Mouse (Mus musculus) liver, embryonic 13.5 days (tissue): ENCODE measurements around the gene Patl2. TPM values are rescaled to one million over a fixed set of nuclear protein-coding genes. Genes with fewer than 3 reads are reported as not detected.
A peak's percentile ranks its signal among the peaks of the same experiment; 100 is the strongest.

Experiments used
- ATAC-seq: fragments of 200-750 bp; cut with Nextera tagmentation; 2 replicates; pipeline ENCODE4 v1.8.0; 2017; ENCODE audit warnings: low read depth, mild to moderate bottlenecking, moderate number of reproducible peaks, moderate library complexity
- DNase-seq: peaks from one replicate; pipeline ENCODE4 v3.0.0; 2022
- H3K27ac ChIP-seq: fragments of 300-500 bp; sonication (generic); 2 replicates; pipeline ENCODE4 v1.5.1; 2015; ENCODE audit warnings: moderate library complexity, mild to moderate bottlenecking, inconsistent platforms
- H3K27me3 ChIP-seq: fragments of 300-500 bp; sonication (generic); 2 replicates; pipeline ENCODE4 v1.6.1; 2015; ENCODE audit warnings: mild to moderate bottlenecking, inconsistent platforms
- H3K36me3 ChIP-seq: fragments of 300-500 bp; sonication (generic); 2 replicates; pipeline ENCODE4 v1.6.1; 2015; ENCODE audit warnings: mild to moderate bottlenecking, inconsistent platforms
- H3K4me1 ChIP-seq: fragments of 300-500 bp; sonication (generic); replicated peaks from 2 replicates; pipeline ENCODE4 v1.6.1; 2015; ENCODE audit warnings: inconsistent platforms
- H3K4me2 ChIP-seq: fragments of 300-500 bp; sonication (generic); 2 replicates; pipeline ENCODE4 v1.6.1; 2015; ENCODE audit warnings: inconsistent platforms, mild to moderate bottlenecking, moderate library complexity
- H3K4me3 ChIP-seq: fragments of 300-500 bp; sonication (generic); replicated peaks from 2 replicates; pipeline ENCODE4 v1.5.1; 2015; ENCODE audit warnings: mild to moderate bottlenecking, inconsistent platforms
- H3K9ac ChIP-seq: fragments of 300-500 bp; sonication (generic); 2 replicates; pipeline ENCODE4 v1.6.1; 2015; ENCODE audit warnings: mild to moderate bottlenecking, inconsistent platforms
- H3K9me3 ChIP-seq: fragments of 300-500 bp; sonication (generic); replicated peaks from 2 replicates; pipeline ENCODE4 v1.6.1; 2016; ENCODE audit warnings: inconsistent platforms
- WGBS: fragments of 180-500 bp; shearing (Covaris S2); methylation state at CpG from one replicate; pipeline ENCODE4 v1.1.7; 2015; ENCODE audit not compliant: insufficient replicate concordance; 5-methylcytosine and 5-hydroxymethylcytosine counted together
- polyA plus RNA-seq: library from polyadenylated mRNA; unstranded; fragments of >200 nt; fragmentation: Nextera tagmentation; extraction: Ambion mirVana; gene quantifications from 2 replicates; pipeline ENCODE4 v1.2.1, GENCODE M21; 2015

The Patl2 gene
- 0.06 TPM in 2 replicates for polyA plus RNA-seq

GRCm38 (mm10) chr2:122186106-122186505 is at the start of gene Patl2, which contains the start of gene Terb2:
Patl2 (minus strand) TSS chr2:122186189.
Terb2 (plus strand) TSS chr2:122186272.
- Histone ChIP-seq H3K27ac (no peak within 1 kb of the TSS), H3K27me3 (no peaks in the 10 kb centered on the region), H3K4me3 (no peak within 1 kb of the TSS), H3K9ac (no peak within 1 kb of the TSS), H3K9me3 (no peaks in the 10 kb centered on the region), H3K4me2 (no peak within 1 kb of the TSS), H3K36me3 (no peaks in the 10 kb centered on the region), H3K4me1 (peaks cover 4% of the 10 kb centered on the region)
- DNase-seq (no peak), ATAC-seq (no peak)
- 73% methylated on average over 17 of the region's 17 CpGs for WGBS

GRCm38 (mm10) chr2:122235425-122235824 is 49.4 kb upstream of the Patl2 start:
- peak; percentile 27 for ATAC-seq
- Histone ChIP-seq H3K27me3 (no peaks in the 10 kb centered on the region), H3K4me1 (peaks cover 63% of the 10 kb centered on the region), H3K36me3 (no peaks in the 10 kb centered on the region), H3K4me2 (peak overlapping the region; percentile 86), H3K9me3 (no peaks in the 10 kb centered on the region), H3K9ac (peak overlapping the region; percentile 85), H3K4me3 (peak overlapping the region; percentile 76), H3K27ac (peak overlapping the region; percentile 90)
- DNase-seq = peak; percentile 28
- WGBS = 25% methylated on average over 2 of the region's 2 CpGs

DNA sequence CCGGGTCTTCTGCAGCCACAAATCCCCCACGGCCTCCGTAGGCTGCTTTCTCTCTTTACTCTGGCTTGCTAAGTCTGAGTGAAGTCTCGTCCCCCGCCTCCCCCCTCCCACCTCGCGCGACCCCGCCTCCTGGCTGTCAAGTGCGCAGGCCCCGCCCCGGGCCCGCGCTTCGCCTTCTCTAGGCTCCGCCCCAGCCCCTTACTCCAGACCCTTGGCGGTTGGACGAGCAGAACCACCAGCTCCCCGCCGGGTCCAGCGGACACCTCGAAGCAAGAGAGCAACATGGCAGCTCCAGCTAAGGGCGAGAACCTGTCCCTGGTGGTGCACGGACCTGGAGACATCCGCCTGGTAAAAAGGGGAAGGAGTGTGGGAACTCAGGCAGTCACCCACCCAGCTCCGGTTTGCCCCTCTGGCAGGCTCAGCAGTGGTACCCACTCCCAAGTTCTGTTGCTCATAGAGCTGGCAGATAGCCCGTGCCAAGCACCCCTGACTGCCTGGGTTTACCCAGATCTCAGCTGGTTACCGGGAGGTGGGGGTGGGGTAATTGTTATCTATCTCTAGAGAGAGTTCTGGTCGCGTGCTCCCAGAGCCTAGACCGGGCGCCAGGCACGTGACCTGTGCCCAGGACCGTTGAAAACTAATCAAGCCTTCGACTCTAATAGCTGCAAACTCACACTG is 48.8 kb upstream of the Patl2 start, which contains the start of gene Sord:
TSS of gene Sord (plus strand) at position 139 of the 678 bp plus-strand sequence.
- ATAC-seq (peak; percentile 94), DNase-seq (peak; percentile 63)
- Histone ChIP-seq H3K4me2 (peak within 1 kb of the TSS; percentile 86), H3K4me3 (peak within 1 kb of the TSS; percentile 76), H3K9me3 (no peaks in the 10 kb centered on the region), H3K36me3 (no peaks in the 10 kb centered on the region), H3K4me1 (peaks cover 68% of the 10 kb centered on the region), H3K27me3 (no peaks in the 10 kb centered on the region), H3K27ac (peak within 1 kb of the TSS; percentile 90), H3K9ac (peak within 1 kb of the TSS; percentile 85)
- WGBS = under 1% methylated on average over 35 of the region's 35 CpGs

- Histone ChIP-seq H3K4me2 (peak overlapping the region; percentile 86), H3K27me3 (no peaks in the 10 kb centered on the region), H3K36me3 (no peaks in the 10 kb centered on the region), H3K4me1 (peaks cover 61% of the 10 kb centered on the region), H3K4me3 (peak overlapping the region; percentile 76), H3K27ac (peak overlapping the region; percentile 90), H3K9me3 (no peaks in the 10 kb centered on the region), H3K9ac (peak overlapping the region; percentile 85)
- ATAC-seq = peak; percentile 3; the same call in 1 of the 2 replicates
- DNase-seq = peak; percentile 59
- WGBS = 10% methylated on average over 26 of the region's 26 CpGs
These were observed 48.0 kb upstream of the Patl2 start for GRCm38 (mm10) chr2:122233759-122234557.

- H3K9ac ChIP-seq = no peak overlapping the region
- H3K27me3 ChIP-seq = no peaks in the 10 kb centered on the region
- WGBS = 48% methylated on average over 5 of the region's 5 CpGs
- H3K9me3 ChIP-seq = no peaks in the 10 kb centered on the region
- no peak overlapping the region for H3K27ac ChIP-seq
- no peaks in the 10 kb centered on the region for H3K36me3 ChIP-seq
- ATAC-seq (no peak), DNase-seq (no peak)
- H3K4me1 ChIP-seq = peaks cover 56% of the 10 kb centered on the region
- H3K4me2 ChIP-seq = peak overlapping the region; percentile 86; the same call in 1 of the 2 replicates
- H3K4me3 ChIP-seq = 0 out of 2 replicates have a peak overlapping the region, but pooled peaks have one; percentile 76
These were observed 47.4 kb upstream of the Patl2 start for GRCm38 (mm10) chr2:122233341-122233740.

- H3K27ac ChIP-seq = no peak overlapping the region
- H3K9me3 ChIP-seq = no peaks in the 10 kb centered on the region
- no peak overlapping the region for H3K4me3 ChIP-seq
- H3K4me2 ChIP-seq = no peak overlapping the region
- no peaks in the 10 kb centered on the region for H3K27me3 ChIP-seq
- WGBS = 82% methylated on average over 9 of the region's 9 CpGs
- peaks cover 55% of the 10 kb centered on the region for H3K4me1 ChIP-seq
- no peak for ATAC-seq
- DNase-seq = no peak
- H3K36me3 ChIP-seq = no peaks in the 10 kb centered on the region
- no peak overlapping the region for H3K9ac ChIP-seq
These were observed 45.6 kb upstream of the Patl2 start for GRCm38 (mm10) chr2:122231616-122232015.

- DNase-seq (no peak), ATAC-seq (no peak)
- 82% methylated on average over 6 of the region's 6 CpGs for WGBS
- H3K4me3 ChIP-seq = no peak overlapping the region
- H3K9ac ChIP-seq = no peak overlapping the region
- H3K27ac ChIP-seq = peak overlapping the region; percentile 26; the same call in 1 of the 2 replicates
- H3K36me3 ChIP-seq = no peaks in the 10 kb centered on the region
- no peak overlapping the region for H3K4me2 ChIP-seq
- no peaks in the 10 kb centered on the region for H3K9me3 ChIP-seq
- peaks cover 48% of the 10 kb centered on the region for H3K4me1 ChIP-seq
- no peaks in the 10 kb centered on the region for H3K27me3 ChIP-seq
These were observed 44.4 kb upstream of the Patl2 start for GRCm38 (mm10) chr2:122230395-122230794.

- no peak overlapping the region for H3K4me3 ChIP-seq
- DNase-seq (no peak), ATAC-seq (peak; percentile 72)
- H3K4me2 ChIP-seq = no peak overlapping the region
- H3K27me3 ChIP-seq = no peaks in the 10 kb centered on the region
- H3K36me3 ChIP-seq = no peaks in the 10 kb centered on the region
- no peak overlapping the region for H3K27ac ChIP-seq
- no peak overlapping the region for H3K9ac ChIP-seq
- H3K9me3 ChIP-seq = no peaks in the 10 kb centered on the region; the same call in 1 of the 2 replicates
- H3K4me1 ChIP-seq = peaks cover 59% of the 10 kb centered on the region
These were observed 37.7 kb upstream of the Patl2 start for GRCm38 (mm10) chr2:122223654-122224053.

DNA sequence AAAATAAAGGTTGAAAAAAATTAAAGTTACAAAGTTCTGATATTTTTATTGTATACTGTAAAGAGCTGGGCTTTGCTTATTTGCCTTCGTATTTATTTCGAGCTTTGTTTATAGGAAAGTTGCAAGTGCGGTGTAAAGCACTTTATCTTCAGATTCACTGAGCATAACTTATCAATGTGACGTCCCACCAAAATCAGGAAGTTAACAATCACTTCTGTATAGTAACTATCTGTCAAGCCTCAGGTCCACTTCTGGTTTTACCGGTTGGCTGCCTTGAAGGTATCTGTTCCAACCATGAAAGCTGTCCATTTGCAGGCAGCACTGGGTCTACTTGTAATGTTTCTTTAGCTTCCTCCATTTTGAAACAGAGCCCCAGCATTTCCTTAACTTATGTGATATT is 36.3 kb upstream of the Patl2 start:
- Histone ChIP-seq H3K36me3 (no peaks in the 10 kb centered on the region), H3K4me3 (no peak overlapping the region), H3K4me2 (no peak overlapping the region), H3K27me3 (no peaks in the 10 kb centered on the region), H3K4me1 (peaks cover 63% of the 10 kb centered on the region), H3K9me3 (no peaks in the 10 kb centered on the region; the same call in 1 of the 2 replicates), H3K9ac (no peak overlapping the region), H3K27ac (no peak overlapping the region)
- ATAC-seq (no peak), DNase-seq (no peak)
- WGBS = 46% methylated on average over 5 of the region's 5 CpGs

- no peak for DNase-seq
- Histone ChIP-seq H3K9ac (no peak overlapping the region), H3K4me2 (no peak overlapping the region), H3K27me3 (no peaks in the 10 kb centered on the region), H3K36me3 (no peaks in the 10 kb centered on the region), H3K4me1 (peaks cover 63% of the 10 kb centered on the region), H3K9me3 (no peaks in the 10 kb centered on the region; the same call in 1 of the 2 replicates), H3K4me3 (no peak overlapping the region), H3K27ac (no peak overlapping the region)
- 36% methylated on average over 5 of the region's 5 CpGs for WGBS
- peak; percentile 44; the same call in 1 of the 2 replicates for ATAC-seq
These were observed 35.8 kb upstream of the Patl2 start for GRCm38 (mm10) chr2:122221798-122222197.

- no peak overlapping the region for H3K27ac ChIP-seq
These were observed 35.4 kb upstream of the Patl2 start for GRCm38 (mm10) chr2:122221378-122221777.

More at GRCm38 (mm10) chr2:122221378-122221777, 35.4 kb upstream of the Patl2 start:
- WGBS = 14% methylated on average over 4 of the region's 4 CpGs
- no peak overlapping the region for H3K9ac ChIP-seq
- H3K9me3 ChIP-seq = no peaks in the 10 kb centered on the region; the same call in 1 of the 2 replicates
- H3K4me3 ChIP-seq = no peak overlapping the region
- H3K36me3 ChIP-seq = no peaks in the 10 kb centered on the region
- ATAC-seq (no peak), DNase-seq (no peak)
- no peak overlapping the region for H3K4me2 ChIP-seq
- H3K4me1 ChIP-seq = peaks cover 63% of the 10 kb centered on the region
- H3K27me3 ChIP-seq = no peaks in the 10 kb centered on the region
